Mouse (Mus musculus): Measurements from ENCODE around the gene Ccr9.

GRCm38 (mm10) chr9:123815996-123816395 lies 137.8 kb downstream of the Ccr9 start:
- TF ChIP-seq CTCF (conservative IDR thresholded peaks at IDR 0.05; ENCODE audit: low read length), result no peak
- no peak for TF ChIP-seq POU5F1 (IDR thresholded peaks at IDR 0.05; ENCODE audit: borderline replicate concordance, low read length)
- TF ChIP-seq NANOG (IDR thresholded peaks at IDR 0.05; ENCODE audit: borderline replicate concordance, low read length), result no peak
